Mouse (Mus musculus): ENCODE measurements around the gene St3gal3. TPM values are rescaled to one million over a fixed set of nuclear protein-coding genes. Genes with fewer than 3 reads are reported as not detected.
A peak's percentile ranks its signal among the peaks of the same experiment; 100 is the strongest.

The St3gal3 gene
- total and polyA plus RNA-seq, 3 experiments, result 16.4 to 23.3 TPM; not detected in 1

- TF ChIP-seq USF1 (IDR thresholded peaks at IDR 0.05; ENCODE audit: low read depth, low read length), result no peak
- TF ChIP-seq EP300 (IDR thresholded peaks at IDR 0.05; ENCODE audit: low read depth in 1 of 2, low read length in 2 of 2), result peak; percentile 94 to 97
- peak; percentile 73 for TF ChIP-seq RCOR1 (IDR thresholded peaks at IDR 0.05; ENCODE audit: low read depth, low read length)
- no peak for TF ChIP-seq CHD1 (IDR thresholded peaks at IDR 0.05; ENCODE audit: low read depth, low read length)
- TF ChIP-seq ZC3H11A (IDR thresholded peaks at IDR 0.05; ENCODE audit: low read depth, low read length), result peak; percentile 56
- TF ChIP-seq POLR2AphosphoS5 (IDR thresholded peaks at IDR 0.05; ENCODE audit: borderline replicate concordance, low read depth, low read length), result no peak
- TF ChIP-seq USF2 (IDR thresholded peaks at IDR 0.05; ENCODE audit: borderline replicate concordance in 1 of 2, insufficient read depth in 1 of 2, low read depth in 1 of 2, low read length in 2 of 2), result no peak
- TF ChIP-seq TBP (IDR thresholded peaks at IDR 0.05; ENCODE audit: low read depth, low read length), result no peak
- TF ChIP-seq ZKSCAN1 (IDR thresholded peaks at IDR 0.05; ENCODE audit: low read depth, low read length), result no peak
- TF ChIP-seq MAZ (IDR thresholded peaks at IDR 0.05; ENCODE audit: low read depth, low read length), result 0 out of 2 replicates have a peak, but pooled peaks have one; percentile 62
- peak; percentile 53; the same call in 1 of the 2 replicates for TF ChIP-seq MYB (IDR thresholded peaks at IDR 0.05; ENCODE audit: low read depth, low read length)
- TF ChIP-seq MAX (IDR thresholded peaks at IDR 0.05; ENCODE audit: low read length), result peak; percentile 77
- peak; percentile 95 for TF ChIP-seq GATA1 (IDR thresholded peaks at IDR 0.05; ENCODE audit: low read depth, low read length)
- no peak for TF ChIP-seq POLR2AphosphoS2 (IDR thresholded peaks at IDR 0.05; ENCODE audit: low read length)
- TF ChIP-seq TCF12 (IDR thresholded peaks at IDR 0.05; ENCODE audit: low read depth, low read length), result peak; percentile 98
- TF ChIP-seq NRF1 (IDR thresholded peaks at IDR 0.05; ENCODE audit: insufficient read depth, low read depth, low read length, poor library complexity, severe bottlenecking), result 0 out of 2 replicates have a peak, but pooled peaks have one; percentile 12
- peak; percentile 55 to 76 (median 65) for TF ChIP-seq CTCF (IDR thresholded peaks at IDR 0.05 in 2 of 3, conservative IDR thresholded peaks at IDR 0.05 in 1 of 3; ENCODE audit: control insufficient read depth in 1 of 3, insufficient read depth in 1 of 3, low read depth in 2 of 3, low read length in 3 of 3, poor library complexity in 1 of 3, severe bottlenecking in 1 of 3)
- no peak for TF ChIP-seq POLR2A (IDR thresholded peaks at IDR 0.05; ENCODE audit: control insufficient read depth in 1 of 2, insufficient read depth in 1 of 2, low read depth in 1 of 2, low read length in 2 of 2, poor library complexity in 1 of 2)
- TF ChIP-seq BHLHE40 (IDR thresholded peaks at IDR 0.05; ENCODE audit: borderline replicate concordance, low read depth, low read length), result peak; percentile 62; the same call in 1 of the 2 replicates
- no peak for TF ChIP-seq CHD2 (IDR thresholded peaks at IDR 0.05; ENCODE audit: low read length)
- TF ChIP-seq SMC3 (IDR thresholded peaks at IDR 0.05; ENCODE audit: low read depth, low read length), result peak; percentile 81
- TF ChIP-seq TAL1 (IDR thresholded peaks at IDR 0.05; ENCODE audit: low read length), result peak; percentile 94
Measured at GRCm38 (mm10) chr4:117928699-117929241, 205.9 kb downstream of the St3gal3 start (continued).

DNA sequence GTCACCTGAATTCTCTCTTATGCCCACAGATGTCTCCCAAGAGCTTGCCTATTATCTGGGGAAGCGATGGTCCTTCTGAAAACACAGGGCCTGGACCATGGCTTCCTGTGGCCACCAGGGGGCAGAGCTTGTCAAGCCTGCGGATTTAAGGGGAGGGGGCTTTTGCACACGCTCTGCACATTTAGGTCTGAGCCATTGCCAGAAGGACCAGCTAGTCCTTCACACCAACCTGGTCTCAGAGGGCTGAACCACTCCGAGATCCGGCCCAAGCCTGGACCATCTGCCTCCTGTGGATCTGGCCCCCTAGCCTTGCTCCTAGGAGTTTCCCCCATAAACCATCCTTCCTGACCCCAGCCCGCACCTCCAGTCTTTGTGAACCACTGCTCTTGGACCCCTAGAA lies 206.5 kb downstream of the St3gal3 start:
- H3K4me1 ChIP-seq (ENCODE audit: control insufficient read depth in 1 of 2, insufficient read depth in 2 of 2, low read length in 2 of 2), result peaks cover 0 to 18% of the 10 kb centered on the region in 2 experiments; a peak in 2 of 4 replicates
- no peaks in the 10 kb centered on the region for H3K79me2 ChIP-seq (ENCODE audit: control insufficient read depth, insufficient read depth, low read length, poor library complexity)
- peak; percentile 75 for DNase-seq (ENCODE audit: low read depth, low spot score)
- TF ChIP-seq MAFK (IDR thresholded peaks at IDR 0.05; ENCODE audit: borderline replicate concordance, low read depth, low read length) (no peak), CTCF (IDR thresholded peaks at IDR 0.05 in 2 of 3, conservative IDR thresholded peaks at IDR 0.05 in 1 of 3; ENCODE audit: control insufficient read depth in 1 of 3, insufficient read depth in 1 of 3, low read depth in 2 of 3, low read length in 3 of 3, poor library complexity in 1 of 3, severe bottlenecking in 1 of 3) (peak; percentile 89 to 94 (median 89)), ZC3H11A (IDR thresholded peaks at IDR 0.05; ENCODE audit: low read depth, low read length) (peak; percentile 37), SMC3 (IDR thresholded peaks at IDR 0.05; ENCODE audit: low read depth, low read length) (peak; percentile 81), RAD21 (IDR thresholded peaks at IDR 0.05; ENCODE audit: low read depth, low read length) (peak; percentile 52), GATA1 (IDR thresholded peaks at IDR 0.05; ENCODE audit: low read depth, low read length) (no peak)
- H3K27me3 ChIP-seq (ENCODE audit: control insufficient read depth in 1 of 2, insufficient read depth in 2 of 2, low read length in 2 of 2), result no peaks in the 10 kb centered on the region
- no peak overlapping the region for H3K9ac ChIP-seq (ENCODE audit: control insufficient read depth, low read depth, low read length, poor library complexity, severe bottlenecking)
- H3K36me3 ChIP-seq (ENCODE audit: control insufficient read depth in 1 of 2, insufficient read depth in 2 of 2, low read length in 2 of 2), result peaks cover 0 to 9% of the 10 kb centered on the region in 2 experiments; a peak in 2 of 4 replicates
- no peak overlapping the region for H3K4me3 ChIP-seq (ENCODE audit: control insufficient read depth in 1 of 2, insufficient read depth in 1 of 2, low read depth in 2 of 2, low read length in 2 of 2)
- peak overlapping the region; percentile 24; the same call in 1 of the 2 replicates for H3K27ac ChIP-seq (ENCODE audit: control insufficient read depth, low read depth, low read length)
- H3K9me3 ChIP-seq (replicated peaks; ENCODE audit: insufficient read depth, low read length), result no peaks in the 10 kb centered on the region
